Mouse (Mus musculus) stomach, postnatal 0 days (tissue): ENCODE measurements at regions not wholly inside any gene's neighbourhood (a gene's known extent, or its start where the extent isn't known, plus 50 kb on each side); places are given as distances from the start of the nearest gene placed in this dataset.

Experiments used
- CTCF ChIP-seq: IDR thresholded peaks from 2 replicates; pipeline ENCODE4 v1.5.1; 2016; ENCODE audit warnings: antibody characterized with exemption, low read depth, mild to moderate bottlenecking, moderate library complexity
- EP300 ChIP-seq: optimal IDR thresholded peaks from 2 replicates; pipeline ENCODE3; 2016; ENCODE audit warnings: antibody characterized with exemption

DNA sequence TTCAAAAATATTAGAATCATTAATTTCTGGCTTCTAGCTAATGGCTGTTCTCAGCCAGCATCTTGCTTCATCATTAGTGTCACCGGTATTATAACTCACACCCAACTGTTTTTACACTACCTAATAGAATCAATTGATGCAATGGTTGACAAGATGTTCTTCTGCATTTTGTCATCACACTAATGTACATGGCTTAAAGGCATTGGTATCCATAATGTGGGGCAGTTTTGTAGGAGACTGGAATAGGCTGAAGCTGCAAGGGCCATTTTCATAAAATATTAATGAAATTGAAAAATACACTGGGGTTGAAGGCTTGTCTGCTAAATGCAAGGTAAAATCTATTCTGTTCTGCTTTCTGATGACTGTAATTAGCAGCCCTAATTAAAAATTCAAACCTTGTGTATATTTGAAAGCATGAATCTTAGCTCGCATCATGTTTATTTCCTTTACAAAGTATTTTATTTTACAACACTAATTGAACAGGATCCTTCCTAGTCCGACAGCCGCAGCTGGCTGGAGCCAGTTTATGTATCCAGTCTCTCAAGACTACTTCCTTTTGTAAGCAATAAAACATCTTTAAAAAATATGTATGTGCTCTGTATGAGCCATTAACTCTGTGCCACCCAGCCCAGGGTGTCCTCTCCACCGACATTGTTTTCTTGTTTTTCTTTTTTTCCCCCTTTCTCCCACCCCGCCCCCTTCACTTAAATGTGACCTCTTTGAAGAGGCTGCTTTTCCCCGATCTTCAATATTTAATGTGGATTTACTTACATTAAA is 259.6 kb downstream of the Pou4f1 start:
- no peak for TF ChIP-seq EP300
- no peak for TF ChIP-seq CTCF
